Mouse (Mus musculus): Measurements from ENCODE around the gene Brd3. TPM values are rescaled to one million over a fixed set of nuclear protein-coding genes. Genes with fewer than 3 reads are reported as not detected.

The Brd3 gene
- polyA plus RNA-seq, 1 experiment, result 33.0 TPM

- Histone ChIP-seq H3K27ac (ENCODE audit: control insufficient read depth, insufficient read depth, low read depth, low read length, poor library complexity) (no peak overlapping the region), H3K4me3 (replicated peaks; ENCODE audit: control insufficient read depth, low read depth, low read length) (no peak overlapping the region), H3K4me1 (ENCODE audit: control insufficient read depth, insufficient read depth, low read length) (no peaks in the 10 kb centered on the region)
- 92% methylated on average over 14 of the region's 14 CpGs for WGBS
- TF ChIP-seq CTCF (IDR thresholded peaks at IDR 0.05; ENCODE audit: control insufficient read depth, insufficient read depth, low read length) (no peak), POLR2A (IDR thresholded peaks at IDR 0.05; ENCODE audit: borderline replicate concordance, control insufficient read depth, low read depth, low read length) (no peak)
These were observed 57.2 kb downstream of the Brd3 start for GRCm38 (mm10) chr2:27450226-27450625.

GRCm38 (mm10) chr2:27447782-27448181, 59.7 kb downstream of the Brd3 start:
- H3K4me1 ChIP-seq (ENCODE audit: control insufficient read depth, insufficient read depth, low read length), result no peaks in the 10 kb centered on the region
- TF ChIP-seq POLR2A (IDR thresholded peaks at IDR 0.05; ENCODE audit: borderline replicate concordance, control insufficient read depth, low read depth, low read length) (no peak), CTCF (IDR thresholded peaks at IDR 0.05; ENCODE audit: control insufficient read depth, insufficient read depth, low read length) (peak; percentile 21; the same call in 1 of the 2 replicates)
- no peak overlapping the region for H3K4me3 ChIP-seq (replicated peaks; ENCODE audit: control insufficient read depth, low read depth, low read length)
- no peak overlapping the region for H3K27ac ChIP-seq (ENCODE audit: control insufficient read depth, insufficient read depth, low read depth, low read length, poor library complexity)
- 88% methylated on average over 5 of the region's 5 CpGs for WGBS

GRCm38 (mm10) chr2:27446812-27447211, 60.6 kb downstream of the Brd3 start:
- WGBS, result 93% methylated on average over 8 of the region's 8 CpGs

GRCm38 (mm10) chr2:27445910-27446309, 61.6 kb downstream of the Brd3 start:
- 89% methylated on average over 3 of the region's 3 CpGs for WGBS
- H3K4me1 ChIP-seq (ENCODE audit: control insufficient read depth, insufficient read depth, low read length), result no peaks in the 10 kb centered on the region; the same call in 1 of the 2 replicates

More at GRCm38 (mm10) chr2:27446812-27447211, 60.6 kb downstream of the Brd3 start:
- Histone ChIP-seq H3K27ac (ENCODE audit: control insufficient read depth, insufficient read depth, low read depth, low read length, poor library complexity) (no peak overlapping the region), H3K4me3 (replicated peaks; ENCODE audit: control insufficient read depth, low read depth, low read length) (no peak overlapping the region), H3K4me1 (ENCODE audit: control insufficient read depth, insufficient read depth, low read length) (no peaks in the 10 kb centered on the region; the same call in 1 of the 2 replicates)
- TF ChIP-seq CTCF (IDR thresholded peaks at IDR 0.05; ENCODE audit: control insufficient read depth, insufficient read depth, low read length) (no peak), POLR2A (IDR thresholded peaks at IDR 0.05; ENCODE audit: borderline replicate concordance, control insufficient read depth, low read depth, low read length) (no peak)

GRCm38 (mm10) chr2:27443450-27443708, 64.1 kb downstream of the Brd3 start:
- H3K4me3 ChIP-seq (replicated peaks; ENCODE audit: control insufficient read depth, low read depth, low read length), result no peak overlapping the region
- 85% methylated on average over 5 of the region's 5 CpGs for WGBS
- TF ChIP-seq POLR2A (IDR thresholded peaks at IDR 0.05; ENCODE audit: borderline replicate concordance, control insufficient read depth, low read depth, low read length), result no peak
- no peak for TF ChIP-seq CTCF (IDR thresholded peaks at IDR 0.05; ENCODE audit: control insufficient read depth, insufficient read depth, low read length)
- no peak overlapping the region for H3K27ac ChIP-seq (ENCODE audit: control insufficient read depth, insufficient read depth, low read depth, low read length, poor library complexity)
- peaks cover 2% of the 10 kb centered on the region; the same call in 1 of the 2 replicates for H3K4me1 ChIP-seq (ENCODE audit: control insufficient read depth, insufficient read depth, low read length)

More at GRCm38 (mm10) chr2:27445910-27446309, 61.6 kb downstream of the Brd3 start:
- TF ChIP-seq CTCF (IDR thresholded peaks at IDR 0.05; ENCODE audit: control insufficient read depth, insufficient read depth, low read length) (no peak), POLR2A (IDR thresholded peaks at IDR 0.05; ENCODE audit: borderline replicate concordance, control insufficient read depth, low read depth, low read length) (no peak)
- H3K4me3 ChIP-seq (replicated peaks; ENCODE audit: control insufficient read depth, low read depth, low read length), result no peak overlapping the region
- no peak overlapping the region for H3K27ac ChIP-seq (ENCODE audit: control insufficient read depth, insufficient read depth, low read depth, low read length, poor library complexity)

- H3K27ac ChIP-seq (ENCODE audit: control insufficient read depth, insufficient read depth, low read depth, low read length, poor library complexity), result no peak overlapping the region
- H3K4me1 ChIP-seq (ENCODE audit: control insufficient read depth, insufficient read depth, low read length), result peaks cover 2% of the 10 kb centered on the region; the same call in 1 of the 2 replicates
- TF ChIP-seq CTCF (IDR thresholded peaks at IDR 0.05; ENCODE audit: control insufficient read depth, insufficient read depth, low read length), result no peak
- peak overlapping the region; percentile 55 for H3K4me3 ChIP-seq (replicated peaks; ENCODE audit: control insufficient read depth, low read depth, low read length)
- WGBS, result 46% methylated on average over 20 of the region's 20 CpGs
These were observed 64.6 kb downstream of the Brd3 start for GRCm38 (mm10) chr2:27442708-27443449.

GRCm38 (mm10) chr2:27441767-27442707, 65.4 kb downstream of the Brd3 start, which contains the start of gene Brd3os:
TSS of gene Brd3os (plus strand) at chr2:27442324.
- Histone ChIP-seq H3K27ac (ENCODE audit: control insufficient read depth, insufficient read depth, low read depth, low read length, poor library complexity) (peak within 1 kb of the TSS; percentile 6; the same call in 1 of the 2 replicates), H3K4me3 (replicated peaks; ENCODE audit: control insufficient read depth, low read depth, low read length) (peak within 1 kb of the TSS; percentile 55), H3K4me1 (ENCODE audit: control insufficient read depth, insufficient read depth, low read length) (peaks cover 2% of the 10 kb centered on the region; the same call in 1 of the 2 replicates)
- TF ChIP-seq POLR2A (IDR thresholded peaks at IDR 0.05; ENCODE audit: borderline replicate concordance, control insufficient read depth, low read depth, low read length) (no peak; the same call in 1 of the 2 replicates), CTCF (IDR thresholded peaks at IDR 0.05; ENCODE audit: control insufficient read depth, insufficient read depth, low read length) (no peak)
- WGBS, result 2% methylated on average over 36 of the region's 36 CpGs

- WGBS, result 10% methylated on average over 11 of the region's 11 CpGs
These were observed 69.2 kb downstream of the Brd3 start for GRCm38 (mm10) chr2:27438281-27438680.

More at GRCm38 (mm10) chr2:27438281-27438680, 69.2 kb downstream of the Brd3 start:
- no peak for TF ChIP-seq POLR2A (IDR thresholded peaks at IDR 0.05; ENCODE audit: borderline replicate concordance, control insufficient read depth, low read depth, low read length)
- TF ChIP-seq CTCF (IDR thresholded peaks at IDR 0.05; ENCODE audit: control insufficient read depth, insufficient read depth, low read length), result no peak
- Histone ChIP-seq H3K27ac (ENCODE audit: control insufficient read depth, insufficient read depth, low read depth, low read length, poor library complexity) (no peak overlapping the region), H3K4me1 (ENCODE audit: control insufficient read depth, insufficient read depth, low read length) (peaks cover 2% of the 10 kb centered on the region; the same call in 1 of the 2 replicates), H3K4me3 (replicated peaks; ENCODE audit: control insufficient read depth, low read depth, low read length) (no peak overlapping the region)
